Mouse (Mus musculus) brain, adult 2 months (tissue): ENCODE results near the gene Ltf.
A peak's percentile ranks its signal among the peaks of the same experiment; 100 is the strongest.

Experiments
- DNase-seq: peaks from one replicate; pipeline ENCODE4 v3.0.0; 2011; ENCODE audit warnings: low read depth, low spot score

Ltf gene

GRCm38 (mm10) chr9:111019022-111019421 lies at the start of gene Ltf:
TSS of gene Ltf (plus strand) at chr9:111019271.
- DNase-seq = no peak

- DNase-seq = no peak
Measured at GRCm38 (mm10) chr9:110979411-110979810, 39.7 kb upstream of the Ltf start.

DNA sequence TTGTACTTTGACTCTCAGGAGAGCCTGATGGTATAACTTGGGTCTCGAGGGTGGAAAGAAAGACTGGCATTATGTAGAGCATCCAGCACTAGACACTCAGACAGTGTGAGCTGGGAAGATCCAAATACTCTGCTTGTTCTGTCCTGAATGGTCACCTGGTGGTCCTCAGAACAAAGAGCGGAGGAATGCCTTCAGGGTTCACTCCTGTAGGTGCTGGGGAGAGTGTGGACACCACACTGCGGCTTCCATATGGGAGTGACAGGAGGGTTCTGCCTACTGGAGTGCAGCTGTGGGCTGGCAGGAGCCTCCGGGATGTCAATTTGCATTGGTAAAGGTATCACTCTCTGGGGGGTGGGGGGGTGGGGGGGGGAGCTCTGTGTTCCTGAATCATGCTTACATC lies 36.7 kb upstream of the Ltf start:
- no peak for DNase-seq

GRCm38 (mm10) chr9:110984096-110984495 lies 35.0 kb upstream of the Ltf start:
- DNase-seq = no peak

- DNase-seq = no peak
Measured at GRCm38 (mm10) chr9:110985541-110985940, 33.5 kb upstream of the Ltf start.

DNA sequence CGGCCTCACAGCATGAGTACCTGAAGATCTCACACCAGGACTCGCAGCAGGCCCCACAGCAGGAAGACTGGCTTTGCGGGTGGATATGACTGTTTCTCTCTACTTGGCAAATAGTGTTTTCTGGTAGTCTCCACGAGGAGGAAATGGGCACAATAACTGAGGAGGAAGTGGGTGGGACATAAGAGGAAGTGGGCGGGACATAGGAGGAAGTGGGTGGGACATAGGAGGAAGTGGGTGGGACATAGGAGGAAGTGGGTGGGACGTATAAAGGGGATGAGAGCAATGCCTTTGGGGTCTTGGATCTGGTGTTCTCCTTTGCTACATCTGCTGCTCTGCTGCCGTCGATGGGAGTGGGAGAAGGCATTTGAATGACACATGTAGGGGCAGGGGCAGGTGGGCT lies 33.1 kb upstream of the Ltf start:
- no peak for DNase-seq

DNA sequence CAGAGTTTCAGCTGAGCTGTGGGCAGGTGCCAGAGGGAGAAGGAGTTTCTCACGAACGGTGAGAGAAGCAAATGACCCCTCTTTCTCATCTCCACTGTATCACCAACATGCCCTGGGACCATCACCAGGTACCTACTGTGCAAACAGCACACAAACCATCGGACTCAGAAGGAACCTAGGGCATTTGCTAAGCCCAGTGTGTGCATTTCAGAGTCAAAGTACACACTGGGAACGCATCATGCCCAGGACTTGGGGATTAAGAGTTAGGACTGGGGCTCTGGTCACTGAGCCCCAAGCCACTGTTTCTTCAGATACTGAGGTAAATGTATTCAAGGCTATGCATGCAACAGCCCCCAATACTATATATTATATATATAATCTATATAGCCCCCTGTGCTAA lies 31.7 kb upstream of the Ltf start:
- no peak for DNase-seq

DNA sequence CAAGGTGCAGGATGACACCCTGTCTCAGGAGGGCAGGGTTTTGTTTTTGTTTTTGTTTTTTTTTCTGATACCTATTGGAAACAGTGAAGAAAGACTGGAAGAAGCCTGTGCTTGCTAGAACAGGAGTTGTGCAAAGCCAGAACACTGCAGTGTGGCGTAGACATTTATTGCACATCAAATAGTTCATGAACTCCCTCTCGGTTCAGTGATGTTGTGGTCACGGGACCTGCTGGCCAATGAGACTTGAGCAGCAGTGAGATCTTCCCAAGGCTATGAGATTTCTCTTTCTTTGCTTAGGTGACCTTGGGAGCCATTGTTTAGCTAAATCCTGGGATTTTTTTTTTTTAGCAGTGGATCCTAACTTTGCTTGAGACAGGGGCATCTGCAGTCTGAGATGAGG lies 31.0 kb upstream of the Ltf start:
- no peak for DNase-seq

DNA sequence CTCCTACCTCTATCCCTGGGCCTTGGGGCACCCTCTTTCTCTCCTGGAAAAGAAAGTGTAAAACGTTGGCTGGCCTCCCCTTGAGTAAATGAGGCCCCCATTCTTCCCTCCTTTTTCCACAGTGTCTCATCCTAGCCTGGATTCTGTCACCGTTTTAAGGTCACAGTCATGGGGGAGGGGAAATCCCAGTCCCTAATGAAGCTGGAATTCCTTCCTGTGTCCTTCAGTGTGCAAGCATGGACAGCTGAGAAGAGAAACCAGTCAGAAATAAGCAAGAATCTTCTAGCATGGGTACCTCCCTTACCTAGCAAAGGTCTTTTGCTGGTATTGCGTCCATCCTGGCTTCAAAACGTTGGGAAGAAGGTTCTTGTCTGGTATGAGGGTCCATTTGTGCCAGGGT lies 29.9 kb upstream of the Ltf start:
- DNase-seq = no peak

- no peak for DNase-seq
Measured at GRCm38 (mm10) chr9:110989543-110989942, 29.5 kb upstream of the Ltf start.

DNA sequence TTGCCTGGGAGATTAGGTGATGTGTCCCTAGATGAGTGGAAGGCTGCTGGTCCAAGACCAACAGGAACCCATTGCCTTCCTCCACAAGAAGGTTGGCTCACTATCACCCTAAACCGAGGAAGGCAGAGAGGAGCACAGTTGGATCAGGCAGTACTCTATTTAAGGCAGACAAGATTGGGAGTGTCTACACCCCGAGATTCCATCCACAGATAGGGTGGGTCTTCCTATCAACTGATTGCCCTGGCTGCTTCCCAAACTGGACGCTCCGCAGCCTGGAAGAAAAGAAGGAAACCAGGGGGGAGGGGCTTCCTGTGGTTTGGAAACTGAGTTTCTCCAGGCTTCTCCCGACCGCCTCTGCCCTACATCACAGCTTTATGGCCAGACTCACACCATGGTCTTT lies 28.9 kb upstream of the Ltf start, which contains the start of gene Rtp3:
Gene Rtp3 (minus strand): TSS at position 380 of the 400 bp plus-strand sequence.
- no peak for DNase-seq

- DNase-seq = no peak
Measured at GRCm38 (mm10) chr9:110993281-110993709, 25.8 kb upstream of the Ltf start.

- DNase-seq = peak; percentile 94
Measured at GRCm38 (mm10) chr9:110994716-110995172, 24.3 kb upstream of the Ltf start.

DNA sequence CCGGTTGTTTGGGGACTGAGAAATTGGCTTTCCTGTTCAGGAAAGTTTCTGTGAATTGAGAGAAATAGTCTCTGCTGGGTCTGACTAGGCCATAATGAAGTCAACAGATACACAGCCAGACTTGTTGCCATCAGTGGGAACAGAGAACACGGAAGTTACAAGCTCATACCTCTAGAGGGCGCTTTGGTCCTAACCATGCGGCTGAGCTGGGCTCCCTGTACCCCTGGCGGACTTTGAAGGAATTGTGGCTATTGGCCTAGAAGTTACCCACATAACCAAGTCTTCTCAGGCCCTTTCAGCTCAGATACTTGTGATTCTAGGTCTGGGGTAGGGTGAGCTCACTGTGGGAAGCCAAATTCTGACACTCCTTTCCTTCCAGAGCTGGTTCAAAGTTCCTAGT lies 21.8 kb upstream of the Ltf start:
- peak; percentile 90 for DNase-seq

GRCm38 (mm10) chr9:110999056-110999455 lies 20.0 kb upstream of the Ltf start:
- DNase-seq = no peak

DNA sequence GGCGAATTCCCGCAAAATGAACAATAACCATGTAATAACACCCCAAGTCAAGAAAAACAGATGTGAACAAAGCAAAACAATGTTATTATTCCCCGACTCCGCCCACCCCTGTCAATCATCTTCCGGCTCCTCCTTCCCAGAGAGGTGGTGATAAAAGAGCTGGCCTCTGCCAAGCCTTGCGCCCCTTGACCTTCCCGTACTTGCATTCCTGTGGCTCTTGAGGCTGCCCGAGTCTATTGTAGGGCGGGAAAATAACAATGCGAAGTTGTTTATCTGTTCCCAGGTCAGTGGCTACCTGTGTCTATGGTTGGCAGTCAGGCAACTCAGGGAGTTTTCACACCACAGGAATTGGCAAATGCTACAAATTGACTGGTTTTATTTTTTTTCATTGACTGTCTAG lies 19.2 kb upstream of the Ltf start:
- DNase-seq = no peak

DNA sequence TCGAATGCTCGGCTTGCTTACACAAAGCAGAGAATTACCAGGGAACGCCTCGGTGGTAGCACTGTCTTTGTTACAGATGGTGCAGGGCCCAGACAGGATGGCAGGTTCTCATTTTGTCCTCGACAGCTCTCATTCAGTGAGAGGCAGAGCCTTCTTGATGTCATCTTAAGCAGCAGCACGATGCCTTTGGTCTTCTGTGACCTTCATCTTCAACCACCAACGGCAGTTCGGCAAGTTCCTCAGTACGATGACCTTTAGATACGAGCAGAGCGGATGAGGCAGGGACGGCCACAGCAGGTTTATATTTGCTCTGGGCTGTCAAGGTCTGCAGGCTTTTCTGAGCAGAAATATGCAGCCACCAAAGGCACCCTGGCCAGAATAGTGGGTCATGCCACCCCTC lies 17.4 kb upstream of the Ltf start:
- DNase-seq = no peak

- no peak for DNase-seq
Measured at GRCm38 (mm10) chr9:111003279-111003678, 15.8 kb upstream of the Ltf start.

GRCm38 (mm10) chr9:111006544-111006943 lies 12.5 kb upstream of the Ltf start:
- DNase-seq = no peak

DNA sequence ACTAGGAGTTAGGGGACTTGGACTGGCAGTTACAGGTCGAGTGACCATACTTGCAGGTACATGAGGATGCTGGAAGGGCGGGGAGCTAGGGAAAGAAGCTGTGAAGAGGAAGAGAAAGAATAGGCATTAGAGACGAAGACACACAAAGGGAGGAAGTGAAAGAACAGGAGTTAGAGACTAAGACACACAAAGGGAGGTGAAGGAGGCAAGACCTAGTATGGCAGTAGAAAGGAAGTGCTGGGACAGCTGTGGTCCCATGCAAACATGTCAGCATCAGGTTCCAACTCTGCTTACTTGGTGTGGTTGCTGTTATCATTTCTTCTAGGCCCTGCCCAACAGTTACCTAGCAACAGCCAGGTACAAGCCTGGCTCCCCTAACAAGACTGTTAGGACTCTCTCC lies 9.3 kb upstream of the Ltf start:
- DNase-seq = no peak

GRCm38 (mm10) chr9:111011550-111011949 lies 7.5 kb upstream of the Ltf start:
- DNase-seq = no peak

DNA sequence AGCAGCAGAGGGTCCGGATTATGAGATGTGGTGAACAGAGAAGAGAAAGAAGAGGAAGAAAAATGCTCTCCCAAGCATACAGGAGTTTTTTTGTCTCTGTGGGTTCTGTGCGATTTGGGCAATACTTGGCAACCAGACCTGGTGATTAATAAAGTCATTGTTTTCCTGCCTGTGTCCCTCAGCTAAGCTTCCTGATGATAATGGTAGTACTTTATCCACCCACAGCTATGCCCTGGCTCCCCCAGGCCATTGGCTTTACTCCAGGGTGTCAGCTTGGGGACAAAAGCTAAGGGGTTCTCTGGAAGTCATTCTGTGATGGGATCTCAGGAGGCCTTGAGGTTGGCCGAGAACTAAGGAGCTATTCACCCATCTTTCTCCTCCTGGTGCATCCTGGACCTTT lies 7.0 kb upstream of the Ltf start:
- DNase-seq = peak; percentile 14

GRCm38 (mm10) chr9:111015658-111016057 lies 3.4 kb upstream of the Ltf start:
- no peak for DNase-seq

- DNase-seq = no peak
Measured at GRCm38 (mm10) chr9:111026791-111027190, 7.7 kb downstream of the Ltf start.
